Mouse (Mus musculus): ENCODE data around the gene Ptprd.

GRCm38 (mm10) chr4:76485848-76486247 is 1725.9 kb downstream of the Ptprd start:
- TF ChIP-seq POLR2A (IDR thresholded peaks at IDR 0.05; ENCODE audit: insufficient read depth, low read depth, low read length): no peak
- no peak for TF ChIP-seq CTCF (IDR thresholded peaks at IDR 0.05; ENCODE audit: insufficient read depth, low read depth, low read length)

All from olfactory bulb, adult 2 months (tissue).